Mouse (Mus musculus) hindbrain, embryonic 14.5 days (tissue): ENCODE data around the gene Rarb. TPM values are rescaled to one million over a fixed set of nuclear protein-coding genes. Genes with fewer than 3 reads are reported as not detected.
"Not testable (repeated sequence)": the region's sequence is repeated elsewhere in the genome, so short reads cannot be mapped to it uniquely, and the experiment has no call there.

Experiments used
- ATAC-seq: fragments of 200-750 bp; cut with Nextera tagmentation; 2 replicates; pipeline ENCODE4 v1.8.0; 2017; ENCODE audit warnings: moderate number of reproducible peaks, mild to moderate bottlenecking, moderate TSS enrichment, moderate library complexity; ENCODE audit not compliant: low FRiP score
- DNase-seq: peaks from one replicate; pipeline ENCODE4 v3.0.0-alpha.2; 2015; ENCODE audit warnings: low spot score
- H3K27ac ChIP-seq: fragments of 300-500 bp; sonication (generic); 2 replicates; pipeline ENCODE4 v1.5.1; 2014; ENCODE audit warnings: mild to moderate bottlenecking, moderate library complexity
- H3K27me3 ChIP-seq: fragments of 300-500 bp; sonication (generic); 2 replicates; pipeline ENCODE4 v1.6.1; 2014; ENCODE audit warnings: mild to moderate bottlenecking, low read length, mixed read lengths; ENCODE audit not compliant: control insufficient read depth, insufficient read depth
- H3K36me3 ChIP-seq: fragments of 300-500 bp; sonication (generic); replicated peaks from 2 replicates; pipeline ENCODE4 v1.6.1; 2014; ENCODE audit not compliant: control insufficient read depth, insufficient read depth
- H3K4me1 ChIP-seq: fragments of 300-500 bp; sonication (generic); replicated peaks from 2 replicates; pipeline ENCODE4 v1.6.1; 2014; ENCODE audit warnings: antibody characterized with exemption, low read length, mixed read lengths; ENCODE audit not compliant: control insufficient read depth, insufficient read depth
- H3K4me2 ChIP-seq: fragments of 300-500 bp; sonication (generic); replicated peaks from 2 replicates; pipeline ENCODE4 v1.6.1; 2014; ENCODE audit warnings: mild to moderate bottlenecking, moderate library complexity
- H3K4me3 ChIP-seq: fragments of 300-500 bp; sonication (generic); replicated peaks from 2 replicates; pipeline ENCODE4 v1.5.1; 2014; ENCODE audit warnings: mild to moderate bottlenecking, low read length
- H3K9ac ChIP-seq: fragments of 300-500 bp; sonication (generic); 2 replicates; pipeline ENCODE4 v1.6.1; 2014
- H3K9me3 ChIP-seq: fragments of 300-500 bp; sonication (generic); 2 replicates; pipeline ENCODE4 v1.6.1; 2016; ENCODE audit warnings: low read length; ENCODE audit not compliant: control insufficient read depth
- WGBS: fragments of 180-500 bp; shearing (Covaris S2); extraction: QIAGEN DNeasy Blood & Tissue Kit; methylation state at CpG from one replicate; pipeline ENCODE4 v1.1.7; 2014; 5-methylcytosine and 5-hydroxymethylcytosine counted together
- polyA plus RNA-seq: library from polyadenylated mRNA; unstranded; fragments of >200 nt; fragmentation: Nextera tagmentation; extraction: Ambion mirVana; gene quantifications from 2 replicates; pipeline ENCODE4 v1.2.1, GENCODE M21; 2014

Rarb gene
- polyA plus RNA-seq, 1 experiment from 2014 or later = 28.1 TPM

GRCm38 (mm10) chr14:16776723-16777381, 42.1 kb downstream of the Rarb start:
- no peak overlapping the region for H3K4me3 ChIP-seq
- WGBS = 82% methylated on average over 2 of the region's 2 CpGs
- H3K4me1 ChIP-seq = no peaks in the 10 kb centered on the region
- peaks cover 3% of the 10 kb centered on the region; the same call in 1 of the 2 replicates for H3K9me3 ChIP-seq
- no peak overlapping the region for H3K4me2 ChIP-seq
- no peak overlapping the region for H3K27ac ChIP-seq
- no peak for ATAC-seq
- H3K36me3 ChIP-seq = no peaks in the 10 kb centered on the region
- DNase-seq = no peak
- no peak overlapping the region for H3K9ac ChIP-seq
- no peaks in the 10 kb centered on the region for H3K27me3 ChIP-seq

- H3K9ac ChIP-seq = no peak overlapping the region
- H3K27me3 ChIP-seq = no peaks in the 10 kb centered on the region
- WGBS = 52% methylated on average over 3 of the region's 3 CpGs
- no peak overlapping the region for H3K4me2 ChIP-seq
- no peaks in the 10 kb centered on the region for H3K36me3 ChIP-seq
- peaks cover 3% of the 10 kb centered on the region; the same call in 1 of the 2 replicates for H3K9me3 ChIP-seq
- ATAC-seq (no peak), DNase-seq (peak; percentile 27)
- H3K4me1 ChIP-seq = no peaks in the 10 kb centered on the region
- H3K4me3 ChIP-seq = no peak overlapping the region
- H3K27ac ChIP-seq = no peak overlapping the region
Observed at GRCm38 (mm10) chr14:16772927-16773326, 46.0 kb downstream of the Rarb start.

GRCm38 (mm10) chr14:16765891-16766290, 53.1 kb downstream of the Rarb start:
- WGBS = 54% methylated on average over 1 of the region's 1 CpGs
- ATAC-seq = no peak
- Histone ChIP-seq H3K4me1 (no peaks in the 10 kb centered on the region), H3K9ac (no peak overlapping the region), H3K4me3 (no peak overlapping the region), H3K27me3 (no peaks in the 10 kb centered on the region), H3K4me2 (no peak overlapping the region), H3K9me3 (no peaks in the 10 kb centered on the region), H3K27ac (no peak overlapping the region), H3K36me3 (no peaks in the 10 kb centered on the region)
- DNase-seq = no peak

GRCm38 (mm10) chr14:16762773-16763172, 56.2 kb downstream of the Rarb start:
- no peaks in the 10 kb centered on the region for H3K27me3 ChIP-seq
- no peak overlapping the region for H3K9ac ChIP-seq
- no peak overlapping the region for H3K27ac ChIP-seq
- H3K4me2 ChIP-seq = no peak overlapping the region
- ATAC-seq (no peak), DNase-seq (peak; percentile 39)
- no peaks in the 10 kb centered on the region for H3K36me3 ChIP-seq
- H3K4me3 ChIP-seq = no peak overlapping the region
- 0 out of 2 replicates have a peak, but pooled peaks cover 6% of the 10 kb centered on the region for H3K4me1 ChIP-seq
- no peaks in the 10 kb centered on the region for H3K9me3 ChIP-seq

GRCm38 (mm10) chr14:16758773-16759434, 60.1 kb downstream of the Rarb start:
- Histone ChIP-seq H3K9me3 (no peaks in the 10 kb centered on the region), H3K27ac (no peak overlapping the region), H3K4me1 (0 out of 2 replicates have a peak, but pooled peaks cover 6% of the 10 kb centered on the region), H3K4me2 (no peak overlapping the region), H3K36me3 (no peaks in the 10 kb centered on the region), H3K27me3 (no peaks in the 10 kb centered on the region), H3K9ac (no peak overlapping the region), H3K4me3 (no peak overlapping the region)
- DNase-seq (no peak), ATAC-seq (no peak; the same call in 1 of the 2 replicates)
- WGBS = 56% methylated on average over 6 of the region's 6 CpGs

GRCm38 (mm10) chr14:16755601-16756000, 63.4 kb downstream of the Rarb start:
- not testable (repeated sequence) for H3K4me3 ChIP-seq, H3K4me1 ChIP-seq, H3K36me3 ChIP-seq, H3K4me2 ChIP-seq, ATAC-seq, H3K9me3 ChIP-seq, H3K27ac ChIP-seq, H3K9ac ChIP-seq, H3K27me3 ChIP-seq, DNase-seq
- 100% methylated on average over 1 of the region's 1 CpGs for WGBS

- Histone ChIP-seq H3K27ac (no peak overlapping the region), H3K4me1 (no peaks in the 10 kb centered on the region), H3K9ac (no peak overlapping the region), H3K36me3 (no peaks in the 10 kb centered on the region), H3K9me3 (no peaks in the 10 kb centered on the region), H3K27me3 (no peaks in the 10 kb centered on the region), H3K4me2 (no peak overlapping the region), H3K4me3 (no peak overlapping the region)
- ATAC-seq (no peak), DNase-seq (no peak)
- WGBS = 62% methylated on average over 1 of the region's 1 CpGs
Observed at GRCm38 (mm10) chr14:16752648-16753047, 66.3 kb downstream of the Rarb start.

- no peaks in the 10 kb centered on the region for H3K4me1 ChIP-seq
- DNase-seq = no peak
- H3K27me3 ChIP-seq = no peaks in the 10 kb centered on the region
- H3K27ac ChIP-seq = no peak overlapping the region
- no peak overlapping the region for H3K4me2 ChIP-seq
- ATAC-seq = no peak
- H3K9ac ChIP-seq = no peak overlapping the region
- 87% methylated on average over 2 of the region's 2 CpGs for whole genome bisulfite sequencing
- no peak overlapping the region for H3K4me3 ChIP-seq
- no peaks in the 10 kb centered on the region for H3K9me3 ChIP-seq
- H3K36me3 ChIP-seq = no peaks in the 10 kb centered on the region
Observed at GRCm38 (mm10) chr14:16746982-16747578, 71.9 kb downstream of the Rarb start.

GRCm38 (mm10) chr14:16740982-16741739, 77.8 kb downstream of the Rarb start:
- no peaks in the 10 kb centered on the region for H3K9me3 ChIP-seq
- H3K36me3 ChIP-seq = no peaks in the 10 kb centered on the region
- H3K4me1 ChIP-seq = no peaks in the 10 kb centered on the region
- no peak overlapping the region for H3K9ac ChIP-seq
- no peak overlapping the region for H3K4me2 ChIP-seq
- H3K27me3 ChIP-seq = no peaks in the 10 kb centered on the region
- ATAC-seq = peak; percentile 62
- H3K27ac ChIP-seq = no peak overlapping the region
- no peak overlapping the region for H3K4me3 ChIP-seq
- WGBS = 80% methylated on average over 13 of the region's 13 CpGs
- DNase-seq = no peak
